Mouse (Mus musculus) kidney, adult 9 months (tissue): ENCODE measurements around the gene Mul1.

Experiments
- DNase-seq: peaks from one replicate; pipeline ENCODE4 v3.0.0; 2022

Gene Mul1

DNA sequence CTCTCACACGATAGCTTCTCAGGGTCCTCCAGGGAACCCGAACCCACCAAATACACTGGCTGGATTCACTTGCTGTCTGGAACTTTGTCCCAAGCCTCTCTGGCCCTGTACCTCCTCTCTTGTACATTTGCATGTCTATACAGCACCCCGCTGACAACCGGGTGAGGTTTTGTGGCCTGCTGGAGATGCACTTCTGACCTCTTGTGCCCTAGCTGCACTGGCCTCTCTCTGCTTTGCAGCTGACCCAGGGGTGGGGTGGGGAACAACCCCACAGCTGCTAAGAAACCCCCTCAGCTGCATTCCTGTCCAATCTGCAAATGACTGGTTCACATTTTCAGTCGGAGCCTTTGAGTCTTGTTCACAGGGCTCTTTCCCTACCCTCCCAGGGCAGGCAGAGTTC, 10.5 kb downstream of the Mul1 start:
- no peak for DNase-seq

DNA sequence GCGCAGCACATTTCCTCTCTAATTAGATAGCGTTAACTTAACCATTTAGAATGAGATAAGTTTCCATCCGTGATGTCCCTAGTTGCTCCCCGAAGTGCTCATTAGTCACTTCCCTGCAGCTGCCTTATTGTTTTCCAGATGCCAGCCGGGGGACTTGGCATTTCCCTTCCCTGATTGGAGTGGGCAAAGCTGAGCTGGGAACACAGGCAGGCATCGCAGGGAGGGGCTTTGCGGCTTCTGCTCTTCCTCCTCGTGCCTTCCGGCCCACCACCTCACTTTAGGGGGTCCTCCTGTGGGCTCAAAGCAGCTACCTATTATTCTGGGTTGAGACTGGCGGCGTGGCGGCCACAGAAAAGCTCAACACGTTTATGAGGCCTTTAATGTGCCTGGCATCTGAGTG, 12.5 kb downstream of the Mul1 start:
- no peak for DNase-seq

DNA sequence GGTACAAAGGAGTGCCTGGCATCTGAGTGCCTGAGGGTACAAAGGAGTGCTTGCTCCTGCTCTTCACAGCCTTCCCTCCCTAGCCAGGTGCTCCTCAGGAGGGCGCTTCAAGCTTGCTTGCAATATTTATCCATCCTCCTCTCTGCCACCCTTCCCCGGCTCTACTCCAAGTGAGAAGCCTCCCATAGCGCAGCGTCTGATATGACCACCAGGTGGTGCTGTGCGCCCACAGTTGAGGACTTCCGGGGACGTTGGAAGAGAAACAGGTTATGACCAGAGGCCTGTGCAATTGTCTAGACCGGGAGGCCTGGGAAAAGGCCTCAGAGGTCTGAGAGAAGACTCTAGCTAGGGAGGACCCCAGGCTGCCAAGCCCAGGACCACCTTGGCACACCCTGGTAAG, 12.9 kb downstream of the Mul1 start:
- DNase-seq = peak; percentile 95

DNA sequence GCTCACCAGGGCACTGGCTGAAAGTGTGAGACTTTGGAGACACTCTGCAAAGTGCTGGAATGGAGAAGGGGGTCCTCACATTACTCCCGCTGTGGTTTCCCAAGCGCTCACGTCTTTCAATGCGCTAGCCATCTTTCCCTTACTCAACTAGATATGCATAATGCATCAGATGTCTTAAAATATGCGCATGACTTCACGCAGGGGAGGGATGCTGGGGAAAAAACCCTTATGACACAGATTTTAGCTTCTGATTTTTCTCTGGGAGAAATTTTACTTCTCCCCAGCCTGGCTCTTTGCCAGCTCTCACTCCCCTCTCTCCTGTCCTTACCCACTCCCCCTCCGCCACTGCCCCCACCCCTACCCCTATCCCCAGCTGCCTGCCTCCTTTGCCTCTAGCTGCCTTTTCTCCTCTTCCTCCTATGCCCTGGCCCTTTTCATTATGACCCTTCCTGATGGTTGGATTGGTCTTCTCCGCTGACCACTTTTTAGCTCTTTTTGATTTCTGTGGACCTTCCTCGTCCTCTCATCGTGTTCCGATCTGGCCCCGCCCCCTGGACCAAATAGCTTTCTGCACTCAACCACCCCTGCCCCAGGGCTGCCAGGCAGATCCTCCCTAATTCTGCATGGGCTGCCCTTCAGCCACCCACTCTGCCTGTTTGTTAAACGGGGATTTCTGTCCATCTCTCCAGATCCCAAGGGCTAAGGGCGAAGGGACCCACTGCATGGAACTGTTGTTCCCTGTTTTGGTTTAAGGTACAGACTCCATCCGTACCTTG, 13.5 kb downstream of the Mul1 start:
- DNase-seq = no peak

DNA sequence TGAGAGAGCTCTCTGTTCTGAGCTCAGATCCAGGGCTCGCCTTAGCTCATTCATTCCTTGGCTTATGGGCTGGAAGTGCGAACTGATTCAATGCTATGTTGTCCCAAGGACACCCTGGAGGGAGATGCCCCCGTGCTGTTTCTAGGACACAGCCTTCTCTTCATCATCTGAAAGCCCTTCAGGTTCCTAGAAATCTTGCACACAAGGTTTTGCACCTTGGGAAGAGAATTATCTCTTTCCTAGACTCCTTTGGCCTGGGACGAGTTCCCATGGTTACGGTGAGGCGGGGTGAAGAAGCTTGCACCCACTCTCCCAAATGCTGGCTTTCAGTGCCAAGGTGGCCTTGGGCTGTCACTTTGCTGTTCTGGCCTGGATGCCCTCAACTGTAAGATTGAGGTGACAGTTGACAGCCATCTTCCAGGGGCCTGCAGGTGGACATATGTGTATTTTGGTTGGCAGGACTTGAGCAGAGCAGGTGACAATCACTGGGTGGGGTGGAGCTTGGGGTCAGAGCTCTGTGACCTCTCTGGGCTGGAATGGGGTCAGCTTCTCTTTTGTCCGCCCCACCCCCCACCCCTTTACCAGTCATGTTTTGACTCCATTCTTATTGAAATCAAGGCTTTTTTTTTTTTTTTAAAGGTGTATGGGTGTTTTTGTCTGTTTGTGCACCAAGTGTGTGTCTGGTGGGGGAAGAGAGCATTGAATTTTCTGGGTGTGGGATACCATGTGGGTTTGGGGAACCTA, 14.6 kb downstream of the Mul1 start:
- no peak for DNase-seq

DNA sequence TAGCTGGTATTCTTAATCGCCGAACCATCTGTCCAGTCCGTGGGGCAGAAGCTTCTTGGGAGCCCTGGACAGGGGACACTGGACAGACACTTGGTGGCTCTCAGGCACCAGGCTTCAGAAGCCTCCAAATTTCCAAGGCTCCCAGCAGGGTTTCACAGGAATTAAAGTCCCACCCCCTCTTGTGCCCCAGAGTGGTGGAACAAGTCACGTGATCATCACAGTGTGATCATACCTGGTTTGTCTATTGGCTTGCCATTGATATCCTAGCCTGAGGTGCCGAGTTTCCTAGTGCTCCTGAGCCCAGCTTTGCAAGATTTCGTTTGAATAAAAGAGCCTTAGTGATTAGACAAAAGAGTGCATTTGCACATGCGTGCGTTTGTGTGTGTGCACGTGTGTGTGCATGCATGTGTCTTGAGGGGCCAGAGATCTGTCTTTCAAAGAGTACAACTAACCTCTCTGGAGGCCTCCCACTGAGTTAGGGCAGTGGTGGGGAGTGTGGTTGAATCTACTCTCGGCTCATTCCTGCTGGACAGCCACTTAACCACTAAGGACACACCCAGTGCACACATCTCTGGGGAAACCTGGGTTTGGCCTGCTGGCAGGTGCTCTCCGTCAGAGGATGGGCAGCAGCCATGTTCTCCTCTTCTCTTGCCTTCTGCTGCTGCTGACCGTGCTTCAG, 15.3 kb downstream of the Mul1 start:
- no peak for DNase-seq

DNA sequence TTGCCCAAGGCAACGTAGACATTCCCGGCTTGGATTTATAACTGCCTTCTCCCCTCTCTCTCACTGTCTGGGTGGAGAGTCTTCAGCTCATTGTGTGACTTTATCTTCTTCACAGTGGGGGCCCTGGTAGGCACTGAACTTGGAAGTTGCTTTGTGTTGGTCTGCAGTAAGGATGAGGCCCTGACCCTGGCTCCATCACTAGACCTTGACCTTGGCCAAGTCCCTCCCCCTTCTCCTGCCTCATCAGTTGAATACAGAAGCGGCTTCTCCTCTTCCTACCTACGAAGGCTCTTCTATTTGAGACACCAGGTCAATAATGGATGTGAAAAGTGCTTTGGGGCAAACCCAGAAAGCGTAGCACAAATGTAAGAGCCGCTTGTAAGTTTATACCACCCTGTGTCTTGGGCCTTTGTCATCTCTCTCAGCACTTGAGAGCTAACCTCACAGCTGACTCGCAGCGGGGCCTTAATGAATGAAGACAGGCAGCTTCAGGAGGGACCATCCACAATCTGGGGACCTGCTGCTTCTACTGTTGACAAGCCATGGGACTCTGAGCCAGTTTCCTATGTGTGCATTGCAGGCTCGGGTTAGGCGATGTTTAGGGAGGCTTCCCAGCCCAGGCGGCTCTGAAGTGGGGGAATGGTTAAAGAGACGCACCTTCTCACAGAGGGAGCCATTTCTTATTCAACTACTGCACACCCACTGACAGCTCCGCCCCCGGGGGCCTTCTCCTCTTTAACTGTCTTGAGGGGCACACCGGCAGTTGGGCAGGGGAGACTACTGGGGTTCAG, 18.0 kb downstream of the Mul1 start:
- DNase-seq = no peak

DNA sequence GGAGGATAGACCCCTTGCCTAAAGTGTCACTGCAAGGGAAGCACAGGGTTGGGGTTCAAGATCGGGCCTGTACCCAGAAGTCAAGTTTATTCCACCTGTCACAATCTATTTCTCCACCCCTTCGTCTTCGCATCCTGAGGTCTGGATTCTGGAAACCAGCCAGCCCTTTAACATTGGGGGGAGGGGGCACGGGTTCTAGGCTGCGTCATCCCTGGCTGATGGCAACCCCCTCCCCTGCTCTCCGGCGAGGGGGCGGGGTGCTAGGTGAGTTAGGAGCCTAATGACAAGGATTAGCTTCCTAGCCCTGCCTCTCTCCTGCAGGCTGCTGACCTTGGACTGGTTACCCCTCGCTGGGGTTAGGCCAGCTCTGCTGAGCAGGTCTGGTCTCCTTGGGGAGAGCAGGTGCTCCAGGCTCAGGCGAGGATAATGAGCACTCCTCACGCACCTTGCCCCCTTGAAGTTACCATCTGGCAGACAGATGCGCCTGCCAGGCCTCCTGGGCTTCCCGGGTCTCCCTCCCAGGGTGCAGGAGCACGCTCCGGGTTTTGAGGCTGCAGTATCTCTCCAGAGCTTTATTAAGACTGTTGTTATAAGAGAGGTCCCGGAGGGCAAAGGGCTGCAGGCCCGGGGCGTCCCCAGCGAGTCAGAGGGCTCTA, 18.8 kb downstream of the Mul1 start:
- peak; percentile 91 for DNase-seq

DNA sequence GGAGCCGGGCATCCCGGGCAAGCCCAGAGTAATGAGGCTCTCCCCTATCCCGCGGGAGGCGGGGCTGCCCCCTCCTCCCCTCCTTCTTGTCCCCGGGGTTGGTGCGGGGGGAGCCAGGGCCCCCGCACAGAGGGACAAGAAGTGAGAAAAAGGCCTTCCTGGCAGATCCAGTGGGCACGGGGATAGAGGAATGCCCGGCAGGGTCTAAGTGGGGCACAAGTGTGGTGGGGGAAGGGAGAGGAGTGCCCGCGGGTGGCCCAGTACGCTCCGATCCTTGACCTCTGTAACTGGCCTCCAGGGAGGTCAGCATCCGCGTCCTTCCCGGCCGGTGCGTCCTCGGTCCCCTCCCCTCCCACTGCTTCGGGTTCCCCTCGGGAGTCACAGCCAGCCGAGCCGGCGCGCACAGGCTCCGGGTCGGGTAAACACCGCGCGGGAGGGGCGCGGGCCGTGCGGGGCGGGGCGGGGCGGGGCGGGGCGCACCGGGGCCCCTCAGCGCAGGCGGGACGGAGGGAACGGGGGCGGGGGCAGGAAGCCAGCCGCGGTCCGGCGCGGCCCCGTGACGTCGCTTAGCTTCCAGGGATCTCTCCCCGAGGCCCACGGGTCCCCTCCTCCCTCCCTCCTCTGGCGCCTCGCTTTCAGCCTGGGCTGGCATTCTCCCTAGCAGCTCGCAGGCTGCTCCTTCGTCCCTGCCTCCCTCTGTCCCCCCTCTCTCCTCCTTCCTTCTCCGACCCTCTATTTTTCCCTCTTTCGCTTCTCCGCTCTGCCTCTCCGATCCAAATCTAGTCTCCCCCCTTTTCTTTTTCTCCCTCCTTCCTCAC, 19.5 kb downstream of the Mul1 start, which contains the start of gene Camk2n1:
Gene Camk2n1 (plus strand): TSS at position 562 of the 818 bp plus-strand sequence.
- DNase-seq = peak; percentile 94

DNA sequence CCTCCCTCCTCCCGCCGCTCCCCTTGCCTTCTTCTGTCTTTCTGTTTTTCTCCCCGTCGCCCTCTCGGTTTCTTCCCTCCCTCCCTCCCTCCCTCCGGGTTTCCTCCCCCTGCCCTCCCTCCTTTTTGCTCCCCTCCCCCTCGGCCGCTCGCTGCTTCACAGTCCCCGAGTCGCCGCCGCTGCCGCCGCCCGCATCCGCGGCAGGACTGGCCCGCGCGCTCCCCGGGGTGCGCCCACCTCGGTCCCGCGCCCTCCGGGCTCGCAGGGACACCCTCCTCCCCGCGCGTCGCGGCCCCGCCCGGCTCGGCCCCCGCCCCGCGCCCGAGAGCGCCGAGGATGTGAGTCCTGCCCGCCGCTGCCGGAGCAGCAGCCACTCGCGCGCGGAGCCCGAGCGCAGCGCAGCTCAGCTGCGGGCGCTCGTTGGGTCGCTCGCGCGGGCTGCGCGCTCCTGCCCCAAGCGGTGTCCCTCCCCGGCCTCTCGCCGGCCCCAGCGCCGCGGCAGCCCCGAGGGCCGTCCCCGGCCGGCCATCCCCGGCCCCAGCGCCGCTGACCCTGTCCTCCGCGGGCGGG, 20.2 kb downstream of the Mul1 start:
- peak; percentile 69 for DNase-seq

DNA sequence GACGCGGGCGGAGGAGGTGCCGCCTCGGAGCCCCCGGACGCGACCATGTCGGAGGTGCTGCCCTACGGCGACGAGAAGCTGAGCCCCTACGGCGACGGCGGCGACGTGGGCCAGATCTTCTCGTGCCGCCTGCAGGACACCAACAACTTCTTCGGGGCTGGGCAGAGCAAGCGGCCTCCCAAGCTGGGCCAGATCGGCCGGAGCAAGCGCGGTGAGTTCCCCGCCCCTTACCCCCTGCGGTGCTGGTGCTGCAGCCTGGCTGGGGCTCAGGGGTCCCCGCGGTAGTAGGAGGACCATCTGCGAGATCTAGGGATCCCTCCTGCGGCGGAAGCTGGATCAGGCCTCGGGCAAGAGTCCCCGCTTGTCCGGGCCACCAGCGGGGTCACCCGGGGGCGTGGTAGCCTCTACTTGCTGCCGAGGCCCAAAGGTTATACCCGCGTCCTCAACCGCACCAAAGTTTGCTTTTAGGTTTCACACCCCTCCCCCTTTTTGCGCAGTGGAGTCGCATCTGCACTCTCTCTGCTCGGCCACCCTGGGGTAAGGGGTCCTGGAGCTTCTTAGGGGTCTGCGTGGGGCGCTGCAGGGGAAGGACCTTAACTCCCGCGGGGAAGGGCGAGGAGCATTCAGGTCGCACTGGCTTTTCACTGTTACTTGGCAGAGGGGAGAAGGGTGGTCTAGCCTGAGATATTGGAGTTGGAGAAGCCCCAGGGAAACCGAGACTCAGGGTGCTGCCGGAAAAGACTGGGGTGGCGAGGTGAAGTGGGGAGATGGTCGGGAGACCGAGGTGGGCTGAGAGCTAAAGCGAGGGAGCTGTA, 20.9 kb downstream of the Mul1 start:
- DNase-seq = peak; percentile 78

DNA sequence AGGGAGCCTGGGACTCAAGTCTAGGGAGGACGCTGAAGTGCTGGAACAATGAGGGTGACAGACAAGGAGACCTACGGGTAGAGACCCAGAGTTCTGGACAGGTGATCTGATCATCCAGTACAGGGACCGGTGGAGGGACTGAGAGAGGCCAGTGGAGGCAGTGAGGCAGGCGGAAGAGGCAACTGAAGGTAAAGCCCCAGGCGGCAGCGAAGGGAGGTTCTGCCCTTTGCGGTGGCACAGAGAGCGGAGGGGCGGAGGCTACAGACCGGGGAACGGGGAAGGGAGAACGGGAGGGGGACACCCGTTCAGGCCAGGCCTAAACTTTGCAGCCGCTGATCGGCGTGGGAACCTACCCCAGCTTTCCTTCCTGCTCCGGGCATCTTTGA, 21.5 kb downstream of the Mul1 start:
- DNase-seq = peak; percentile 44

DNA sequence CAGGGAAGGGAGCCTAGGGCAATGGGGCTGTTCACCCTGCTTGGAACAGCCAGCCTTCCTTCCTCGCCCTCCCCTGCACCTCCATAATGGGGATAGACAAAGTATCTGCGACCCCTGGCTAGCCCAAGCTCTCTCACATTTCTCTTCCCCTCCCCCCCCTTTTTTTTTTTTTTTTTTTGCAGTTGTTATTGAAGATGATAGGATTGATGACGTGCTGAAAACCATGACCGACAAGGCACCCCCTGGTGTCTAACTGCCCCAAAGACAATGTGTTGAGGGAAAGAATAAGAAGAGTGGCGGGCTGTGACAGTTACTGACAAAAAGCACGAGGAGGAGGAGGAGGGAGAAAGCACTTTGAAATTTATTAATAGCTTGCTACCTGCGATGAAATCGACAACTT, 22.1 kb downstream of the Mul1 start:
- no peak for DNase-seq

DNA sequence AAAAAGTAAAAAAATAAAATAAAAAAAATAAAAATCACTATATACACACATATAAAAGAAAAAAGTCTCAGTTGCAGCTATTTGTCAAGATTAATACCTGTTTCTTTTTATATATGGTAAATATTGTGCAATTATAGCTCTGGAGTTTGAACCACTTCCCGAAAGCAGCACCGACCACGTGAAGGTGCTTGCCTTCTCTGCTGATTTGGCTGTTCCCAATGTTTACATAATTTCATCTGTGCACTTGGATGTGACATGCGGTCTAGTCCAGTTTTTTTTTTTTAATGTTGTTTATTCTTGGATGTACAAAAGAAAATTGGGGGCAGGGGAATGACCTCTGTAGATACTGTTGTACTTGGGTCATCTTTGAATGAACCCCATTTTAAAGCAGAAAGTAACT, 22.6 kb downstream of the Mul1 start:
- no peak for DNase-seq

DNA sequence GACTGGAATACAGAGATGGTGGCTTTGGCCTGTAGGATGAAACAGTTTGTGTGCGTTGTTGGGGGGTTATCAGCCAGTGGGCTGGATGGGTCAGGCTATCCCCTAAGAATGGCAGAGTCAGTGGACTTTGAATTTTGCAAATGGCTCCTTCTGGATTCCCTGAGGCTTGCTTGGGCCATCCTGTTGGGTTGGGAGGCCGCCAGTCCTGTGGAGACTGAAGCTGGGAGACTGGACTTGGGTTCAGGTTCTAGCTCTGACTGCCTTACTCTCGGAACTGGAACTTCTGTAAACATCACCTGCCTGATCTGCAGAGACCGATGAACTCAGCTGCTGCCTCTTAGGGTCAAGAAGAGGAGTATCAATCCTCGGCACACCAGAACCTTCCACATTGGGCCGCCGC, 23.7 kb downstream of the Mul1 start:
- peak; percentile 50 for DNase-seq

DNA sequence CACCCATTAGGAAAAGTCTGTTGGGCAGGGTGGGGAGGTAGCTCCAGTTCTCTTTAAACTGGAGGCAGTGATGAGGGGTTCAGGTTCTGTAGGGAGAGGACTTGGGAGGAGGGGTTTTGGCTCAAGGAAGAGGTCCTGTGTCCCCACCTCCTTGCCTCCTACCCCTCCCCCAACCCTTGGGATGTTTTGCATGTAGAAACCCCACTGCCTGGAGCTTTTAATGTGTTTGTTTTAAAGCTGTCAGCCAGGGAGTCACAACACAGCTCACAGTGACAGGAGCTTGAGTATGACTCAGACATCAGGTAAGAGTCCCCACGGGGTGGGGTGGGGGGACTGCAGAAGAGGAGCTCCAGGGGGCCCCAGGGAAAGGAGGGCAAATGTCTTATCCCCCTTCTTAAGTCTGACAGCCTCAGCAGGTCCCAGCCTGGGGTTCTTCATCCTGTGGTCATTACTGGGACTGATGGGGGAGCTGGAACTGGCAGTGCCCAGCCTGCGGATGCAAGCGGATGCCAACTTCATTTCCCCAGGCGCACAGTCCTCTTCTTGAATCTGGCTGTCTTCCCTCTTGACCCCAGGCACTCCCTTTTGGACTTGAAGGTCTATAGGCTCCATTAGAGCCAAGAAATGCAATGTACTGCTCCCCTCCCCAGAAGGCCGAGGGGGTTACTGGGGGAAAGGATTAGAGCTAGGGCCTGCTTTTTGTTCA, 24.4 kb downstream of the Mul1 start:
- DNase-seq = peak; percentile 50

DNA sequence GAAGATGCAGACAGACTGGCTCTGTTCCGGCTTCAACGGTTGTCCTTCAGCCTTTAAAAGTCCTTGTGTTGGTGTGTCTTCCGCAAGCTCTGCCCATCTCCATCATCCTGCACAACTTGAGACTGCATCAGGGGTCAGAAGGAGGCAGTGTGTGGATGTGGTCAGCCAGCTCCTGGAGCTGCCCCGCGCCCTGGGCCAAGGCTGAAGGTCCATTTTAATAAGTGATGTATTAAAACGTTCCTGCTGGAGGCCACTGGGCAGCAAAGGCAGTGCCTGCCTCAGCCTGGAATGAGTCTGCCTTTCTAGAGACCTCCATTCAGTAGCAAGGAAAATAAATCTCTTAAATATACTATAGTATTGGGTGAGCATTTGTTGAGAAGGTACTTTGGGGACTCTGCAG, 25.3 kb downstream of the Mul1 start:
- peak; percentile 90 for DNase-seq

DNA sequence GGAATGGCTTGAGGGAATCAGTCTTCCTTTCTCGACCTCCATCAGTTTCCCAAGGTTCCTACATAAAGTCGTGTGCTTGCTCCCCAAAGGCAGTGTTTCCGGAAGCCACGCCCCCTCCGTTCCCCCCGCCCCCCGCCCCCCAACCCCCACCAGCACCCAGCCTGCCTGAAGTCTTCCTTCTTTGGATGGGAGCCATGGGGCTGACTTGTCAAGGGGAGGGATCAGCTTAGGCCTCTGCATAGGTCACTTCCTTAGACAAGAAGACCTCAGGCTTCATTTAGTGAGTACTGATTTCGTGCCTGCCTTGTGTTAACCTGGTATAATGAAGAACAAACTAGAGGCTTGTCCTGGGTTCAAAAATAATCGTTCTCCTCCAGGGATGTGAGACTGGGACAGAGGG, 26.4 kb downstream of the Mul1 start:
- peak; percentile 72 for DNase-seq

DNA sequence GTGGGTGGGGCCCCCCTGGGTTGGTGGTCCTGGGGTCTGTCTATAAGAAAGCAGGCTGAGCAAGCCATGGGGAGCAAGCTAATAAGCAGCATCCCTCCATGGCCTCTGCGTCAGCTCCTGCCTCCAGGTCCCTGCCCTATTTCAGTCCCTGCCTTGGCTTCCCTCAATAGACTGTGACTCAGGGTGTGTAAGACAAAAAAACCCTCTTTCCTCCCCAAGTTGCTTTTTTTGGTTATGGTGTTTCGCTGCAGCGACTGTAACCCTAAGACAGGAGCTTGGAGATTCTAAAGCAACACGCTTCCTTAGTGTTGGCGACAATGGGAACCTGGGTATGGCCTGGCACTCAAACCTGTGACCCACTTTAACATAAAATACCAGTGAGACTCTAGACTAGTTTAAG, 27.0 kb downstream of the Mul1 start:
- no peak for DNase-seq
